Mouse (Mus musculus) CD4-positive helper T cell, adult 2 months (primary cell): ENCODE data around the gene Anapc13.

Experiments used
- DNase-seq: peaks from one replicate; pipeline ENCODE4 v3.0.0-alpha.2; 2012; ENCODE audit warnings: low read depth, missing footprints, low spot score

Anapc13 gene

GRCm38 (mm10) chr9:102625983-102626838, at the start of gene Anapc13, which contains the start of gene Cep63:
Anapc13 (plus strand) TSS chr9:102626296.
Cep63 (minus strand) TSS chr9:102626534.
- DNase-seq, result peak; percentile 97

- peak; percentile 54 for DNase-seq
Measured at GRCm38 (mm10) chr9:102577480-102577879, 48.6 kb upstream of the Anapc13 start.

GRCm38 (mm10) chr9:102581921-102582469, 44.1 kb upstream of the Anapc13 start:
- no peak for DNase-seq

GRCm38 (mm10) chr9:102587347-102587746, 38.7 kb upstream of the Anapc13 start:
- peak; percentile 16 for DNase-seq

GRCm38 (mm10) chr9:102594667-102595393, 31.3 kb upstream of the Anapc13 start:
- no peak for DNase-seq

GRCm38 (mm10) chr9:102595662-102596436, 30.2 kb upstream of the Anapc13 start:
- DNase-seq, result no peak

- DNase-seq, result no peak
Measured at GRCm38 (mm10) chr9:102601187-102601586, 24.9 kb upstream of the Anapc13 start.

GRCm38 (mm10) chr9:102601666-102602065, 24.4 kb upstream of the Anapc13 start:
- no peak for DNase-seq

GRCm38 (mm10) chr9:102605162-102605561, 20.9 kb upstream of the Anapc13 start:
- DNase-seq, result no peak

- no peak for DNase-seq
Measured at GRCm38 (mm10) chr9:102607471-102607870, 18.6 kb upstream of the Anapc13 start.

GRCm38 (mm10) chr9:102609221-102609620, 16.9 kb upstream of the Anapc13 start:
- no peak for DNase-seq

- no peak for DNase-seq
Measured at GRCm38 (mm10) chr9:102615071-102615470, 11.0 kb upstream of the Anapc13 start.

- DNase-seq, result no peak
Measured at GRCm38 (mm10) chr9:102616267-102616666, 9.8 kb upstream of the Anapc13 start.

GRCm38 (mm10) chr9:102621385-102621784, 4.7 kb upstream of the Anapc13 start:
- no peak for DNase-seq

GRCm38 (mm10) chr9:102622192-102622857, 3.8 kb upstream of the Anapc13 start:
- peak; percentile 75 for DNase-seq

- no peak for DNase-seq
Measured at GRCm38 (mm10) chr9:102622876-102623275, 3.2 kb upstream of the Anapc13 start.

- DNase-seq, result no peak
Measured at GRCm38 (mm10) chr9:102623581-102623980, 2.5 kb upstream of the Anapc13 start.

GRCm38 (mm10) chr9:102625401-102625982, 604 bp upstream of the Anapc13 start:
- no peak for DNase-seq

GRCm38 (mm10) chr9:102626839-102627225, 736 bp downstream of the Anapc13 start:
- no peak for DNase-seq

- no peak for DNase-seq
Measured at GRCm38 (mm10) chr9:102627442-102627841, 1.3 kb downstream of the Anapc13 start.

GRCm38 (mm10) chr9:102629052-102629451, 3.0 kb downstream of the Anapc13 start:
- no peak for DNase-seq
